Mouse (Mus musculus) neural tube, embryonic 12.5 days (tissue): Measurements from ENCODE around the gene Pfkm. TPM values are rescaled to one million over a fixed set of nuclear protein-coding genes. Genes with fewer than 3 reads are reported as not detected.

Source experiments
- ATAC-seq: fragments of 200-750 bp; cut with Nextera tagmentation; 2 replicates; pipeline ENCODE4 v1.8.0; 2017; ENCODE audit warnings: low read depth, mild to moderate bottlenecking, moderate TSS enrichment, moderate library complexity; ENCODE audit not compliant: low FRiP score
- H3K27ac ChIP-seq: fragments of 300-500 bp; sonication (generic); 2 replicates; pipeline ENCODE4 v1.5.1; 2016
- H3K27me3 ChIP-seq: fragments of 300-500 bp; sonication (generic); replicated peaks from 2 replicates; pipeline ENCODE4 v1.6.1; 2016; ENCODE audit warnings: mild to moderate bottlenecking
- H3K36me3 ChIP-seq: fragments of 300-500 bp; sonication (generic); 2 replicates; pipeline ENCODE4 v1.6.1; 2016; ENCODE audit warnings: mild to moderate bottlenecking
- H3K4me1 ChIP-seq: fragments of 300-500 bp; sonication (generic); 2 replicates; pipeline ENCODE4 v1.6.1; 2016
- H3K4me2 ChIP-seq: fragments of 300-500 bp; sonication (generic); replicated peaks from 2 replicates; pipeline ENCODE4 v1.6.1; 2016; ENCODE audit warnings: mild to moderate bottlenecking
- H3K4me3 ChIP-seq: fragments of 300-500 bp; sonication (generic); 2 replicates; pipeline ENCODE4 v1.5.1; 2016
- H3K9ac ChIP-seq: fragments of 300-500 bp; sonication (generic); 2 replicates; pipeline ENCODE4 v1.6.1; 2016; ENCODE audit warnings: mild to moderate bottlenecking
- H3K9me3 ChIP-seq: fragments of 300-500 bp; sonication (generic); 2 replicates; pipeline ENCODE4 v1.6.1; 2016; ENCODE audit warnings: mild to moderate bottlenecking
- WGBS: fragments of 180-500 bp; shearing (Covaris S2); methylation state at CpG from one replicate; pipeline ENCODE4 v1.1.7; 2016; 5-methylcytosine and 5-hydroxymethylcytosine counted together
- polyA plus RNA-seq: library from polyadenylated mRNA; unstranded; fragments of >200 nt; fragmentation: Nextera tagmentation; extraction: Ambion mirVana; gene quantifications from 2 replicates; pipeline ENCODE4 v1.2.1, GENCODE M21; 2016

Pfkm gene
- polyA plus RNA-seq, 1 experiment from 2014 or later, result 50.4 TPM

DNA sequence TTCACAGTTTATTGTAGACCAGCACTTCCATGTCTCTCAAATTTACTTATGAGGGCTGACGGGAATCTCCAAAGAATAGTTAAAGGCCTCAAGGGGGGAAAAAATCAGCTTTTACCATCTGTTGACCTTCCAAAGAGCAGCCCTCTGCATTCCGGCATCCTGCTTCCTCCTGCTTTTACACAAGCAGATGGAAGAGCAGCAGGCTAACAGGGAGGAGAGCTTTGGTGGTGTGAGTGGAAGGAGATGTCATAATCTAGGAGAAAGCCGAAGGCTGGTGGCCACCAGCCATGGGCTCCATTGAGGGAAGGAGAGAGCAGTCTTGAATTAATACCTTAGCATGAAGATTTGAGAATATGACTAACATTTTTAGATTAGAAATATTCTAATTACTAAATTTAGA is 56.0 kb downstream of the Pfkm start:
- no peak overlapping the region for H3K4me2 ChIP-seq
- H3K27me3 ChIP-seq, result no peaks in the 10 kb centered on the region
- H3K4me3 ChIP-seq, result no peak overlapping the region
- WGBS, result 81% methylated on average over 3 of the region's 3 CpGs
- peaks cover 10% of the 10 kb centered on the region; the same call in 1 of the 2 replicates for H3K4me1 ChIP-seq
- no peak overlapping the region for H3K9ac ChIP-seq
- no peak for ATAC-seq
- H3K36me3 ChIP-seq, result no peaks in the 10 kb centered on the region
- H3K9me3 ChIP-seq, result no peaks in the 10 kb centered on the region
- no peak overlapping the region for H3K27ac ChIP-seq

DNA sequence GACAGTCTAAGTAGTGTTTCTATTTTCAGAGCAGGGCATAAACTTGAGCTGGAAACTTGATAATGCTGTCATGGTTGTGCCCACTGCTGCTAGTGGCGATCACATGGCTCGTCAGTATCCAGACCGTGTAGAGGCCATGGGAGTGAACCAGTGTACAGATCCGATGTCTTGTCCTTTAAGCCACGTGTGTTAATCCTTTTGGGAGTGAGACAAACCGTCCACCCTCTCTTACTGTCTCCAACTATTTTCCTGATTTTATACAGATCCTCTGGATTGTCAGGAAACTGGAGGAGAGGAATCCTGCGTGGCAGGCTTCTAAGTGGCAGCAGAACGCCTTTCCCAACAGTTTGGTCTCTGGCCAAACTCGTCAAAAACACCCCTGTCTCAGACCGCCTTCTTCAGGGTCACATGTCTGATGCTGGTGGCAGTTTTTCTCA is 56.8 kb downstream of the Pfkm start:
- ATAC-seq, result no peak
- Histone ChIP-seq H3K36me3 (no peaks in the 10 kb centered on the region), H3K27me3 (no peaks in the 10 kb centered on the region), H3K9ac (no peak overlapping the region), H3K9me3 (no peaks in the 10 kb centered on the region), H3K4me3 (no peak overlapping the region), H3K4me2 (no peak overlapping the region), H3K4me1 (peaks cover 10% of the 10 kb centered on the region; the same call in 1 of the 2 replicates), H3K27ac (no peak overlapping the region)
- 85% methylated on average over 10 of the region's 10 CpGs for WGBS

GRCm38 (mm10) chr15:98152916-98153315 is 60.5 kb downstream of the Pfkm start:
- Histone ChIP-seq H3K27me3 (no peaks in the 10 kb centered on the region), H3K4me1 (no peaks in the 10 kb centered on the region), H3K9me3 (no peaks in the 10 kb centered on the region), H3K4me2 (no peak overlapping the region), H3K27ac (no peak overlapping the region), H3K9ac (no peak overlapping the region), H3K36me3 (no peaks in the 10 kb centered on the region), H3K4me3 (no peak overlapping the region)
- ATAC-seq, result no peak
- 71% methylated on average over 7 of the region's 7 CpGs for WGBS

DNA sequence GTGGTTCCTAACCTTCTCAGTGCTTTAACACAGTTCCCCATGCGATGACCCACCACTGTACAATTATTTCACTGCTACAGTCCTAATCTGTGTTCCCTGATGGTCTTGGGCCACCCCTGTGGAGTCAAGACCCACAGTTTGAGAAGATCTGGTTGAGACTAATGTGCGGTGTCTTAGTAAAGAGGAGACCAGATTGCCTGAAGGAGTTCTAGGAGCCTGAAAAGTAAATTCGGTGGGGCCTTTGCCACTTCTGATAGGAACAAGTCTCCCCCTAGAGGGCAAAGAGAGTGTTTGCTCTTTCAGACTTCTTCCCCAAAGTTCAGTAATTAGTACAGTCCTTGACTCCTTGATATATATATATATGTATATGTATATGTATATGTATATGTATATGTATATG is 61.2 kb downstream of the Pfkm start:
- H3K27me3 ChIP-seq, result no peaks in the 10 kb centered on the region
- no peak overlapping the region for H3K27ac ChIP-seq
- ATAC-seq, result no peak
- H3K4me2 ChIP-seq, result no peak overlapping the region
- no peaks in the 10 kb centered on the region for H3K36me3 ChIP-seq
- H3K9me3 ChIP-seq, result no peaks in the 10 kb centered on the region
- H3K4me1 ChIP-seq, result no peaks in the 10 kb centered on the region
- H3K4me3 ChIP-seq, result no peak overlapping the region
- no peak overlapping the region for H3K9ac ChIP-seq
- 33% methylated on average over 3 of the region's 3 CpGs for WGBS

- no peak overlapping the region for H3K4me2 ChIP-seq
- no peak overlapping the region for H3K27ac ChIP-seq
- no peaks in the 10 kb centered on the region for H3K9me3 ChIP-seq
- H3K27me3 ChIP-seq, result no peaks in the 10 kb centered on the region
- no peak overlapping the region for H3K4me3 ChIP-seq
- no peak overlapping the region for H3K9ac ChIP-seq
- no peak for ATAC-seq
- 72% methylated on average over 4 of the region's 4 CpGs for WGBS
- no peaks in the 10 kb centered on the region for H3K36me3 ChIP-seq
- H3K4me1 ChIP-seq, result no peaks in the 10 kb centered on the region
Measured at GRCm38 (mm10) chr15:98154146-98154545, 61.8 kb downstream of the Pfkm start.

GRCm38 (mm10) chr15:98154631-98155030 is 62.2 kb downstream of the Pfkm start:
- no peak for ATAC-seq
- Histone ChIP-seq H3K4me2 (no peak overlapping the region), H3K4me1 (no peaks in the 10 kb centered on the region), H3K9ac (no peak overlapping the region), H3K36me3 (no peaks in the 10 kb centered on the region), H3K4me3 (no peak overlapping the region), H3K9me3 (no peaks in the 10 kb centered on the region), H3K27me3 (no peaks in the 10 kb centered on the region), H3K27ac (no peak overlapping the region)
- 82% methylated on average over 3 of the region's 3 CpGs for WGBS

GRCm38 (mm10) chr15:98155272-98155671 is 62.9 kb downstream of the Pfkm start:
- WGBS, result 92% methylated on average over 5 of the region's 5 CpGs
- no peaks in the 10 kb centered on the region for H3K27me3 ChIP-seq
- no peak overlapping the region for H3K9ac ChIP-seq
- no peak overlapping the region for H3K4me2 ChIP-seq
- H3K4me3 ChIP-seq, result no peak overlapping the region
- H3K27ac ChIP-seq, result no peak overlapping the region
- H3K4me1 ChIP-seq, result no peaks in the 10 kb centered on the region
- H3K9me3 ChIP-seq, result no peaks in the 10 kb centered on the region
- no peak for ATAC-seq
- H3K36me3 ChIP-seq, result no peaks in the 10 kb centered on the region

GRCm38 (mm10) chr15:98155944-98156343 is 63.6 kb downstream of the Pfkm start:
- Histone ChIP-seq H3K4me2 (no peak overlapping the region), H3K9me3 (no peaks in the 10 kb centered on the region), H3K4me3 (no peak overlapping the region), H3K27me3 (no peaks in the 10 kb centered on the region), H3K36me3 (no peaks in the 10 kb centered on the region), H3K4me1 (no peaks in the 10 kb centered on the region), H3K9ac (no peak overlapping the region), H3K27ac (no peak overlapping the region)
- no peak for ATAC-seq
- WGBS, result 72% methylated on average over 4 of the region's 4 CpGs

- WGBS, result 84% methylated on average over 1 of the region's 1 CpGs
- ATAC-seq, result no peak
- no peaks in the 10 kb centered on the region for H3K27me3 ChIP-seq
Measured at GRCm38 (mm10) chr15:98157253-98157652, 64.9 kb downstream of the Pfkm start.

GRCm38 (mm10) chr15:98161026-98161805 is 68.8 kb downstream of the Pfkm start:
- no peak for ATAC-seq
- no peak overlapping the region for H3K27ac ChIP-seq
- no peak overlapping the region for H3K9ac ChIP-seq
- H3K27me3 ChIP-seq, result peaks cover 7% of the 10 kb centered on the region
- H3K9me3 ChIP-seq, result no peaks in the 10 kb centered on the region
- H3K4me1 ChIP-seq, result no peaks in the 10 kb centered on the region
- no peaks in the 10 kb centered on the region for H3K36me3 ChIP-seq
- H3K4me2 ChIP-seq, result no peak overlapping the region
- WGBS, result 68% methylated on average over 19 of the region's 19 CpGs
- H3K4me3 ChIP-seq, result no peak overlapping the region

More at GRCm38 (mm10) chr15:98157253-98157652, 64.9 kb downstream of the Pfkm start:
- Histone ChIP-seq H3K4me1 (no peaks in the 10 kb centered on the region), H3K36me3 (no peaks in the 10 kb centered on the region), H3K9ac (no peak overlapping the region), H3K27ac (no peak overlapping the region), H3K9me3 (no peaks in the 10 kb centered on the region), H3K4me2 (no peak overlapping the region), H3K4me3 (no peak overlapping the region)

DNA sequence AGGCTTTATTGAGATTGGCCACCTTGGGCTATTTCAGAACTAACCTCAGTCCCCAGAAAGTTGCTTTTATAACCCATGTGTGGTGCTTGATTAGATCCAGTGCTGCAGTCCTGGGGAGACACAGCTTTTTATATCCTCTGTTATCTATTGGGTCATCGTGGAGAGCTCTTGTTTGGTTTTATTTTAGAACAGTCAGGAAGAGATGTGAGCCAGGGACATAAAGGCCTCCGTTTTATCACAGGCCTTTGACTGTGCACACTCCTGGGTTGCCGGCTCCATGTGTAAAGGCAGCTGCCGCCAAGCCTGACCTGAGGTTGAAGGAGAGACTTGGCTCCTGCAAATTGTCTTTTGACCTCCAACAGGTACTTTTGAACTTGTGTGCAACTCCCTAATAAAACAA is 70.2 kb downstream of the Pfkm start:
- Histone ChIP-seq H3K4me2 (no peak overlapping the region), H3K9me3 (no peaks in the 10 kb centered on the region), H3K36me3 (no peaks in the 10 kb centered on the region), H3K27me3 (peaks cover 7% of the 10 kb centered on the region), H3K9ac (no peak overlapping the region), H3K4me1 (peaks cover 3% of the 10 kb centered on the region; the same call in 1 of the 2 replicates), H3K27ac (no peak overlapping the region), H3K4me3 (no peak overlapping the region)
- WGBS, result 63% methylated on average over 4 of the region's 4 CpGs
- no peak for ATAC-seq

GRCm38 (mm10) chr15:98165525-98165924 is 73.1 kb downstream of the Pfkm start, which contains the start of gene Asb8:
Gene Asb8, minus strand, starts transcription at chr15:98165625.
- no peak for ATAC-seq
- no peak within 1 kb of the TSS for H3K4me3 ChIP-seq
- H3K9ac ChIP-seq, result no peak within 1 kb of the TSS
- no peaks in the 10 kb centered on the region for H3K9me3 ChIP-seq
- 84% methylated on average over 5 of the region's 5 CpGs for WGBS
- no peaks in the 10 kb centered on the region for H3K36me3 ChIP-seq
- H3K27me3 ChIP-seq, result peaks cover 36% of the 10 kb centered on the region
- peaks cover 23% of the 10 kb centered on the region for H3K4me1 ChIP-seq
- H3K27ac ChIP-seq, result no peak within 1 kb of the TSS
- no peak within 1 kb of the TSS; the same call in 1 of the 2 replicates for H3K4me2 ChIP-seq
